Comparison of ENCODE assay signal across 12 mouse cellular contexts in genomic region chr9:122115552-122115951, GRCm38 (mm10). TPM values are rescaled to one million over a fixed set of nuclear protein-coding genes. Genes with fewer than 3 reads are reported as not detected.
DNase-seq lines count a peak whose midpoint lies in the region; ATAC-seq and TF ChIP-seq lines count a peak whose summit lies in the region.
"Had no signal": no experiment of that assay in that cellular context is flagged by ENCODE, and none has a peak within 500 bp of the region (broad histone marks: within the 10 kb centered on the region; RNA-seq: fewer than 3 reads in every experiment).

No protein-coding gene starts in this region.

- WGBS in kidney, adult 2 months = 65% methylated on average over 4 of the region's 4 CpGs
- 74% methylated on average over 4 of the region's 4 CpGs for WGBS in kidney, embryonic 14.5 days
- WGBS in liver, postnatal 0 days (ENCODE audit: insufficient replicate concordance) = 39% methylated on average over 4 of the region's 4 CpGs

- no peak for ATAC-seq in kidney, embryonic 14.5 days (ENCODE audit: low FRiP score, low TSS enrichment)
- peak; percentile 22; the same call in 1 of the 2 replicates for ATAC-seq in liver, postnatal 0 days
- ATAC-seq: inflammation-experienced regulatory T-cells, adult 6 months had no signal

- no peak overlapping the region for H3K9ac ChIP-seq in kidney, embryonic 14.5 days (ENCODE audit: low read depth, low read length)
- no peak overlapping the region for H3K9ac ChIP-seq in liver, postnatal 0 days (replicated peaks)
- H3K9ac ChIP-seq: liver, embryonic 14.5 days; midbrain, embryonic 12.5 days had no signal

- no peaks in the 10 kb centered on the region for H3K36me3 ChIP-seq in kidney, adult 2 months (ENCODE audit: control insufficient read depth, insufficient read depth, low read length)
- H3K36me3 ChIP-seq in kidney, embryonic 14.5 days (ENCODE audit: control insufficient read depth, insufficient read depth, low read length) = no peaks in the 10 kb centered on the region
- H3K36me3 ChIP-seq in liver, postnatal 0 days (replicated peaks; ENCODE audit: insufficient read depth, low read length) = no peaks in the 10 kb centered on the region; the same call in 1 of the 2 replicates
- H3K36me3 ChIP-seq: midbrain, embryonic 12.5 days had no signal

- H3K4me2 ChIP-seq in kidney, embryonic 14.5 days (replicated peaks; ENCODE audit: low read depth, low read length) = no peak overlapping the region
- H3K4me2 ChIP-seq in liver, postnatal 0 days (ENCODE audit: low read depth, low read length) = no peak overlapping the region; the same call in 1 of the 2 replicates
- H3K4me2 ChIP-seq: midbrain, embryonic 12.5 days had no signal

- TF ChIP-seq EP300 in liver, postnatal 0 days (IDR thresholded peaks at IDR 0.05; ENCODE audit: low read depth) = peak; percentile 43; the same call in 1 of the 2 replicates

- no peak overlapping the region for H3K27ac ChIP-seq in kidney, adult 2 months (ENCODE audit: insufficient read depth, low read depth, low read length)
- H3K27ac ChIP-seq in kidney, embryonic 14.5 days (ENCODE audit: low read depth, low read length) = no peak overlapping the region
- peak overlapping the region; percentile 46 for H3K27ac ChIP-seq in bone marrow macrophage, adult 2 months (ENCODE audit: insufficient read depth, low read depth, low read length)
- H3K27ac ChIP-seq in liver, postnatal 0 days (ENCODE audit: low read depth) = no peak overlapping the region
- H3K27ac ChIP-seq: liver, embryonic 14.5 days; midbrain, embryonic 12.5 days had no signal

- H3K27me3 ChIP-seq in kidney, adult 2 months (replicated peaks; ENCODE audit: control insufficient read depth, insufficient read depth, low read length) = no peaks in the 10 kb centered on the region
- H3K27me3 ChIP-seq in kidney, embryonic 14.5 days (ENCODE audit: control insufficient read depth, insufficient read depth, low read length) = no peaks in the 10 kb centered on the region
- H3K27me3 ChIP-seq in liver, postnatal 0 days (ENCODE audit: insufficient read depth, low read length) = no peaks in the 10 kb centered on the region

- no peaks in the 10 kb centered on the region for H3K9me3 ChIP-seq in kidney, embryonic 14.5 days (ENCODE audit: control insufficient read depth, low read length)
- no peaks in the 10 kb centered on the region for H3K9me3 ChIP-seq in liver, postnatal 0 days (ENCODE audit: low read length)
- H3K9me3 ChIP-seq: midbrain, embryonic 12.5 days had no signal

- peaks cover 8% of the 10 kb centered on the region; the same call in 1 of the 2 replicates for H3K4me1 ChIP-seq in kidney, adult 2 months (ENCODE audit: control insufficient read depth, insufficient read depth, low read length)
- H3K4me1 ChIP-seq in kidney, embryonic 14.5 days (ENCODE audit: control insufficient read depth, insufficient read depth, low read length) = no peaks in the 10 kb centered on the region
- H3K4me1 ChIP-seq in bone marrow macrophage, adult 2 months (ENCODE audit: control insufficient read depth, insufficient read depth, low read length) = peaks cover 23% of the 10 kb centered on the region
- H3K4me1 ChIP-seq in liver, postnatal 0 days (ENCODE audit: insufficient read depth) = peaks cover 13% of the 10 kb centered on the region

- DNase-seq in kidney, adult 2 months = peak; percentile 79
- peak; percentile 72 for DNase-seq in adrenal gland, adult 8-10 months
- DNase-seq in liver, postnatal 0 days = peak; percentile 41
- DNase-seq in spleen, adult 18-20 months = no peak
- DNase-seq in T-cell, adult 2 months (ENCODE audit: low spot score) = no peak
- DNase-seq in layer of hippocampus, postnatal 36 days = no peak
- DNase-seq: right cerebral cortex, postnatal 4 days had no signal

- no peak for TF ChIP-seq CTCF in kidney, adult 2 months (conservative IDR thresholded peaks at IDR 0.05; ENCODE audit: insufficient read depth, insufficient read length, low read depth, low read length)
- no peak for TF ChIP-seq CTCF in bone marrow macrophage, adult 2 months (IDR thresholded peaks at IDR 0.05; ENCODE audit: low read depth, low read length)
- no peak for TF ChIP-seq CTCF in liver, postnatal 0 days (IDR thresholded peaks at IDR 0.05; ENCODE audit: low read depth)

- no peak overlapping the region for H3K4me3 ChIP-seq in kidney, adult 2 months (ENCODE audit: insufficient read depth, low read depth, low read length)
- H3K4me3 ChIP-seq in kidney, embryonic 14.5 days (ENCODE audit: low read length) = no peak overlapping the region
- H3K4me3 ChIP-seq in bone marrow macrophage, adult 2 months (ENCODE audit: insufficient read depth, low read length) = no peak overlapping the region
- H3K4me3 ChIP-seq in liver, postnatal 0 days (ENCODE audit: low read depth, low read length) = no peak overlapping the region
- H3K4me3 ChIP-seq: midbrain, embryonic 12.5 days had no signal

- no peak for TF ChIP-seq POLR2A in kidney, adult 2 months (IDR thresholded peaks at IDR 0.05; ENCODE audit: low read depth, low read length)
- no peak for TF ChIP-seq POLR2A in bone marrow macrophage, adult 2 months (IDR thresholded peaks at IDR 0.05; ENCODE audit: borderline replicate concordance, low read depth, low read length)

RNA-seq across cellular contexts. Expression of gene Snrk, which starts 1.5 kb away (rescaled TPM):
- polyA plus RNA-seq in kidney, adult 2 months (2012; rRNA removed) = 49.0 and 58.9 TPM in 2 replicates
- 22.5 and 41.1 TPM in 2 replicates for polyA plus RNA-seq in kidney, embryonic 14.5 days (2014; fragmentation: Nextera tagmentation; extraction: Ambion mirVana)
- 100 to 1,000 TPM; 153 to 206 (median 181) TPM for total RNA-seq in adrenal gland, adult 8-10 months (2022)
- polyA plus RNA-seq in bone marrow macrophage, adult 2 months (2012; ENCODE audit: insufficient read depth, insufficient read length, missing spikeins) = 22.6 and 26.1 TPM in 2 replicates
- 24.0 and 25.5 TPM in 2 replicates for polyA plus RNA-seq in liver, postnatal 0 days (2015; fragmentation: Nextera tagmentation; extraction: Ambion mirVana)
- total RNA-seq in layer of hippocampus, postnatal 36 days (2021) = 100 to 1,000 TPM; 105 to 113 TPM

Comparison
In these comparisons a context has a peak if more than half of its experiments do, and no peak if none do; other contexts are left out.
1. DNase-seq: peak in kidney, adult 2 months (single experiment), adrenal gland, adult 8-10 months (single experiment) and liver, postnatal 0 days (single experiment); none in spleen, adult 18-20 months (0 of 2), T-cell, adult 2 months (single experiment) and layer of hippocampus, postnatal 36 days (0 of 2).